Mouse (Mus musculus): Measurements from ENCODE around the gene Ilf3.

DNA sequence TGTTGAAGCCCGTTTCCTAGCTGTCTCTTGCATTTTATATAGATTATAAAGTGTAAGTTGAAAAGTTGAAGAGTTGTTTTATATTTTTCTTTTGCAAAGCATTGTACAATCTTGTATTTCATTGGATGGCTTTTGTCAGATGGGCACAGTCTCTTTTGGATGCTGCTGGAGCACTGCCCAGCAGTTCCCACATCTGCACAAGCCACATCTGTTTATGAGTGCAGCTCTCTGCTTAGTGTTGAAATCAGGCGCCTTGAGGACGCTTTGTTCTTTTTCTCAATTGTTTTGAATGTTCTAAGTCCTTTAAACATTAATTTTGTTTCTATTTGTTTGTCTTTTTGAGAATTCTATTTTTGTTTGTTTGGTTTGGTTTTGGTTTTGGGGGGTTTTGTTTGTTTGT, 70.5 kb downstream of the Ilf3 start:
- TF ChIP-seq EP300 (IDR thresholded peaks at IDR 0.05; ENCODE audit: insufficient read depth, low read depth, low read length) (no peak), CTCF (IDR thresholded peaks at IDR 0.05; ENCODE audit: low read depth, low read length) (no peak)

Data from ES-Bruce4 (cell line).